Mouse (Mus musculus) left cerebral cortex, postnatal 14 days (tissue): ENCODE measurements around the gene Prap1. TPM values are rescaled to one million over a fixed set of nuclear protein-coding genes. Genes with fewer than 3 reads are reported as not detected.
"Not testable (repeated sequence)": the region's sequence is repeated elsewhere in the genome, so short reads cannot be mapped to it uniquely, and the experiment has no call there.

ENCODE experiments used
- DNase-seq, 2 experiments: peaks; one replicate each; pipeline ENCODE4 v3.0.0; 2021 to 2022; ENCODE audit warnings: low spot score in 2 of 2, mixed read lengths in 1 of 2
- intact Hi-C: fragments of 180-260 bp; cut with DNase I; formaldehyde crosslinking; loops from one replicate; pipeline ENCODE4 v1.15.1; 2025
- total RNA-seq, 2 experiments: library from RNA; stranded (reverse); gene quantifications; 2 replicates each; pipeline ENCODE4 v1.2.3; 2021

Gene Prap1
- total RNA-seq, 2 experiments from 2014 or later = not detected

- intact Hi-C loops = no loop called here
These were observed 31.2 kb downstream of the Prap1 start for GRCm38 (mm10) chr7:140124382-140124781.

GRCm38 (mm10) chr7:140125278-140126021 lies 32.3 kb downstream of the Prap1 start:
- intact Hi-C loops = no loop called here
- DNase-seq = peak; percentile 82 to 85

More at GRCm38 (mm10) chr7:140124382-140124781, 31.2 kb downstream of the Prap1 start:
- no peak for DNase-seq

- intact Hi-C loops = no loop called here
- no peak for DNase-seq
These were observed 32.8 kb downstream of the Prap1 start for GRCm38 (mm10) chr7:140126022-140126350.

- DNase-seq = no peak
- intact Hi-C loops = no loop called here
These were observed 33.7 kb downstream of the Prap1 start for GRCm38 (mm10) chr7:140126934-140127333.

- intact Hi-C loops = no loop called here
- DNase-seq = no peak
These were observed 34.7 kb downstream of the Prap1 start for GRCm38 (mm10) chr7:140127911-140128310.

GRCm38 (mm10) chr7:140132184-140132583 lies 39.0 kb downstream of the Prap1 start:
- intact Hi-C loops, DNase-seq: not testable (repeated sequence)

- DNase-seq, intact Hi-C loops: not testable (repeated sequence)
These were observed 40.8 kb downstream of the Prap1 start for GRCm38 (mm10) chr7:140134033-140134432.

GRCm38 (mm10) chr7:140135106-140135770 lies 42.0 kb downstream of the Prap1 start:
- no peak for DNase-seq
- intact Hi-C loops = loop anchor here (5.0 kb wide), 1 partner anchor 53 kb away; the partner anchor contains the start of gene Caly

- intact Hi-C loops = loop anchor here (5.0 kb wide), 1 partner anchor 55 kb away; the partner anchor contains the start of gene Caly
- peak; percentile 98 to 99 for DNase-seq
These were observed 44.2 kb downstream of the Prap1 start, which contains the start of gene Mtg1 for GRCm38 (mm10) chr7:140137135-140138020. TSS of gene Mtg1 (plus strand) at chr7:140137564.

- intact Hi-C loops = loop anchor here (5.0 kb wide), 1 partner anchor 56 kb away; the partner anchor contains the start of gene Caly
- DNase-seq = no peak
These were observed 44.8 kb downstream of the Prap1 start for GRCm38 (mm10) chr7:140138021-140138310.

- DNase-seq = peak; percentile 66 to 78
- intact Hi-C loops = loop anchor here (10.0 kb wide), 1 partner anchor 167 kb away; the partner anchor contains the start of gene 6430531B16Rik
These were observed 48.2 kb downstream of the Prap1 start for GRCm38 (mm10) chr7:140141350-140141749.

- no peak for DNase-seq
- intact Hi-C loops = loop anchor here (10.0 kb wide), 1 partner anchor 170 kb away; the partner anchor contains the start of gene 6430531B16Rik
These were observed 51.4 kb downstream of the Prap1 start for GRCm38 (mm10) chr7:140144550-140144949.

Other genes with a start within 250 kb of the Prap1 start
- gene Kndc1, start 198.7 kb upstream of the Prap1 start, total RNA-seq = 10 to 100 TPM; 41.1 to 52.5 TPM
- gene Utf1, start 149.6 kb upstream of the Prap1 start, total RNA-seq = not detected
- under 1 TPM; 0.79 to 0.89 TPM for gene 6430531B16Rik, start 114.6 kb upstream of the Prap1 start, total RNA-seq
- gene Adam8, start 100.8 kb upstream of the Prap1 start, total RNA-seq = 1 to 10 TPM; 1.3 to 2.0 TPM
- gene Zfp511, start 57.0 kb upstream of the Prap1 start, total RNA-seq = 10 to 100 TPM; 18.8 to 25.9 TPM
- gene Tubgcp2, start 56.7 kb upstream of the Prap1 start, total RNA-seq = 10 to 100 TPM; 38.2 to 38.4 TPM
- gene Msx3, start 44.3 kb upstream of the Prap1 start, total RNA-seq = under 1 TPM; 0.29 to 0.30 TPM
- gene Caly, start 10.8 kb upstream of the Prap1 start, total RNA-seq = 100 to 1,000 TPM; 181 to 224 TPM
- 10 to 100 TPM; 36.4 to 40.8 TPM for gene Fuom, start 9.0 kb downstream of the Prap1 start, total RNA-seq
- 1 to 10 TPM; 5.3 to 5.6 TPM for gene Paox, start 22.4 kb downstream of the Prap1 start, total RNA-seq
- 10 to 100 TPM; 49.1 to 55.7 TPM for gene Echs1, start 23.1 kb downstream of the Prap1 start, total RNA-seq
- 10 to 100 TPM; 19.5 to 21.8 TPM for gene Mtg1, start 44.2 kb downstream of the Prap1 start, total RNA-seq
- gene Sprn, start 61.5 kb downstream of the Prap1 start, total RNA-seq = 100 to 1,000 TPM; 213 to 214 TPM
- not detected for gene Olfr522, start 71.4 kb downstream of the Prap1 start, total RNA-seq
- gene Olfr523, start 79.8 kb downstream of the Prap1 start, total RNA-seq = under 1 TPM in 1 of 2 experiments, not detected in 1; 0.11 TPM
- not detected for gene Olfr524, start 112.6 kb downstream of the Prap1 start, total RNA-seq
- under 1 TPM in 1 of 2 experiments, not detected in 1; 0.18 TPM for gene Cd163l1, start 124.9 kb downstream of the Prap1 start, total RNA-seq
- gene 5830411N06Rik, start 153.9 kb downstream of the Prap1 start, total RNA-seq = not detected
- not detected for gene Olfr525, start 227.5 kb downstream of the Prap1 start, total RNA-seq
- gene Olfr527, start 240.6 kb downstream of the Prap1 start, total RNA-seq = not detected